Mouse (Mus musculus): ENCODE data around the gene Ces1c. TPM values are rescaled to one million over a fixed set of nuclear protein-coding genes. Genes with fewer than 3 reads are reported as not detected.
A peak's percentile ranks its signal among the peaks of the same experiment; 100 is the strongest.

The Ces1c gene
- 0.23 and 0.34 TPM in 2 replicates for polyA plus RNA-seq (2015; fragmentation: Nextera tagmentation; extraction: Ambion mirVana)

GRCm38 (mm10) chr8:93131233-93131980 is at the start of gene Ces1c:
Gene Ces1c, minus strand, starts transcription at chr8:93131283.
- no peak within 1 kb of the TSS for H3K9ac ChIP-seq
- ATAC-seq (ENCODE audit: insufficient read depth, low FRiP score, low read depth) = no peak
- H3K4me1 ChIP-seq = no peaks in the 10 kb centered on the region
- no peaks in the 10 kb centered on the region for H3K9me3 ChIP-seq
- no peaks in the 10 kb centered on the region for H3K36me3 ChIP-seq
- no peaks in the 10 kb centered on the region for H3K27me3 ChIP-seq (replicated peaks)
- 67% methylated on average over 3 of the region's 3 CpGs for WGBS
- H3K4me3 ChIP-seq (replicated peaks) = no peak within 1 kb of the TSS
- H3K27ac ChIP-seq = no peak within 1 kb of the TSS
- H3K4me2 ChIP-seq = no peak within 1 kb of the TSS

GRCm38 (mm10) chr8:93180581-93181129 is 49.6 kb upstream of the Ces1c start:
- 44% methylated on average over 4 of the region's 4 CpGs for WGBS
- no peaks in the 10 kb centered on the region for H3K36me3 ChIP-seq
- no peak overlapping the region for H3K27ac ChIP-seq
- no peak overlapping the region for H3K4me3 ChIP-seq (replicated peaks)
- H3K9ac ChIP-seq = no peak overlapping the region
- no peak overlapping the region for H3K4me2 ChIP-seq
- no peaks in the 10 kb centered on the region for H3K4me1 ChIP-seq
- ATAC-seq (ENCODE audit: insufficient read depth, low FRiP score, low read depth) = no peak
- no peaks in the 10 kb centered on the region for H3K9me3 ChIP-seq
- no peaks in the 10 kb centered on the region for H3K27me3 ChIP-seq (replicated peaks)

GRCm38 (mm10) chr8:93176593-93176992 is 45.5 kb upstream of the Ces1c start:
- Histone ChIP-seq H3K27me3 (replicated peaks) (no peaks in the 10 kb centered on the region), H3K27ac (no peak overlapping the region), H3K4me1 (no peaks in the 10 kb centered on the region), H3K4me3 (replicated peaks) (no peak overlapping the region), H3K4me2 (no peak overlapping the region), H3K9me3 (no peaks in the 10 kb centered on the region), H3K36me3 (no peaks in the 10 kb centered on the region), H3K9ac (no peak overlapping the region)
- WGBS = 63% methylated on average over 1 of the region's 1 CpGs
- no peak for ATAC-seq (ENCODE audit: insufficient read depth, low FRiP score, low read depth)

DNA sequence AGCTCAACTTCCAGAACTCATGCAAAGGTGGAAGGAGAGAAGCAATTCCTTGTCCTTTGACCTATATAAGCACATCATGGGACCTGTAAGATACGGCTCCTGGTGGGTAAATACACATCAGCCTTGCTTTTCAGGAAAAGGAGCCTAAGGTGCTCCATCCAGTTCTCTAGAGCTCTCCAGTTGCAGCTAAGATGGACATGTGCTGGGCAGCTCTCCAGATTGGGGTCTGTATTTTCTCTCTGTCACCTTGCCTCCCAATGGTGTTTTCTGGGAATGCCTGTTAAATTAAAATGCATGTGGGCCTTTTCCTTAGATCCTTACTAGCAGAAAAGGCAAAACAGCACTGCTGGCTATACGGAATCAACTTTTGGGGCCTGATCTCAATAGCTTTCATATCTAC is 43.5 kb upstream of the Ces1c start:
- Histone ChIP-seq H3K9ac (no peak overlapping the region), H3K27me3 (replicated peaks) (no peaks in the 10 kb centered on the region), H3K9me3 (no peaks in the 10 kb centered on the region), H3K4me2 (no peak overlapping the region), H3K4me3 (replicated peaks) (no peak overlapping the region), H3K27ac (no peak overlapping the region), H3K36me3 (no peaks in the 10 kb centered on the region), H3K4me1 (no peaks in the 10 kb centered on the region)
- 78% methylated on average over 2 of the region's 2 CpGs for WGBS
- no peak for ATAC-seq (ENCODE audit: insufficient read depth, low FRiP score, low read depth)

DNA sequence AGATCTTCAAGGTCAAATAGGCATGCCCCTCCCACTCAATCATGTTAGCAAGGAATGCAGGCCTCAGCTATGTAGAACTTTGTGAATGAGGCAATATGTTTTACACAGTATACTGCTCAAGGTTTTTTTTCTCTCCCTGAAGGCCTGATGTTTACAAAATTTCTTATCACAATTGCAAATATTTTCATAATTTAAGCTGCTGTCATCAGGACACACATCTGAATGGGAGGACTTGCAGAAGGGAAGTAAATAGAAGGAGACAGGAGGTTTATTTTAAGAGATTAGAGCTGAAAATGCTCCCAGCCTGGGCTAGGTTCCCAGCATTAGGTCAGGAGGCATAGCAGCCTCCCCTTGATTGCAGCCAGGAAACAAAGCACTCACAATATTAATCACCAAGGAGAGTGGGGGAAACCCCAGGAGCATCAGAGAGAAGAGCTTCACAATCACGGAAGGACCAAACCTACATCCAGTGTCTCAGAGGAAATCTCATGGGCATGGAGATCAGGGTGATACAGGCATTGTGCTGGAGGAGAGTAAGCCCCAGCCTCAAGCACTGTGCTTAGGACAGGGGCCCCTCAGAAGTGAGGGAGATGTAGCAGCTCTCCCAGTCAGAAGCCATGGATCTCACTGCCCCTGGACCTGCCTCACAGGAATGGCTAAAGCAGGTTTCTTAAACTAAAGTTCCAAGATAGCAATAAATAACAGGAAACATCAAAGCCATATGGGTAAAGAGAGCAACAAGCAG is 40.9 kb upstream of the Ces1c start:
- Histone ChIP-seq H3K9me3 (no peaks in the 10 kb centered on the region), H3K4me2 (no peak overlapping the region), H3K27me3 (replicated peaks) (no peaks in the 10 kb centered on the region), H3K4me3 (replicated peaks) (no peak overlapping the region), H3K9ac (no peak overlapping the region), H3K36me3 (no peaks in the 10 kb centered on the region), H3K27ac (no peak overlapping the region), H3K4me1 (no peaks in the 10 kb centered on the region)
- WGBS = 10% methylated on average over 1 of the region's 1 CpGs
- ATAC-seq (ENCODE audit: insufficient read depth, low FRiP score, low read depth) = peak; percentile 60; the same call in 1 of the 2 replicates

DNA sequence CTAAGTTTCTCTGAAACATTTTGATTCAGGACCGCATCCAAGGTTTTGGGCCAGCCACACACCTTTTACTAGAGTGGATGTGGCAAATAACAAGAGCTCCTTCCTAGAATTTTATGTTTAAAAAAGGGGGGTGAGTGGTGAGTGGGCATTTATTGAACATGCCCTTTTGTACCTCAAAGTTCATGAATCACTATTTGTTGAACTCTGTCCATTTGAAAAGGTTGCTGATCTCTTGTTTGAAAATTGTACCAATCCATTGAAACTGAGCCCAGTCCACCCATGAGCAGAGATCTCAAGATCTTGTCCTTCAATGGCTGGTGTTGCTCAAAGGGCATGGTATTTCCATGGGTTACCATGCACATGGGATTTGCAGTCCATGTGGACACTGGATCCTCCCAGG is 32.3 kb upstream of the Ces1c start:
- no peak overlapping the region for H3K27ac ChIP-seq
- H3K9ac ChIP-seq = no peak overlapping the region
- no peak overlapping the region for H3K4me2 ChIP-seq
- no peaks in the 10 kb centered on the region for H3K9me3 ChIP-seq
- no peaks in the 10 kb centered on the region for H3K36me3 ChIP-seq
- ATAC-seq (ENCODE audit: insufficient read depth, low FRiP score, low read depth) = no peak
- no peaks in the 10 kb centered on the region for H3K27me3 ChIP-seq (replicated peaks)
- WGBS = 82% methylated on average over 1 of the region's 1 CpGs
- H3K4me3 ChIP-seq (replicated peaks) = no peak overlapping the region
- H3K4me1 ChIP-seq = no peaks in the 10 kb centered on the region

DNA sequence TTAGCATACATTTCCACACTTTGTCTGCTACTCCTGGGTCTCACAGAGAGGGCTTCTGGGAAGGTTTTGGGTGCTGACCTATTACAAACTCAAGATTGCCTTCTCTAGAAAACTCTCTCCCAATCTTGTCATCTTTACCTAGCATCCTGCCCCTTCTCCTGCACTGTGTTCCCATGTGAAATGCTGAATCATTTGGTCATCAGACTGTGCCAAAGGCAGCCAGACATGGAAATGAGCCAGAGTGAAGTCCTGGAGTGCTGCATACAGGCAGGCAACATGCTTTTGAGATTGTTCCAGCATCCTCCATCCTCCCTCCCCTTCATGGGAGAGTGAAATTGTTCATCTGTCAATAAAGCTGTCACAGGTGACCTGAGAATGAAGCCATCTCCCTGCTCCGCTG is 20.3 kb upstream of the Ces1c start:
- Histone ChIP-seq H3K4me3 (replicated peaks) (no peak overlapping the region), H3K27me3 (replicated peaks) (no peaks in the 10 kb centered on the region), H3K9ac (no peak overlapping the region), H3K9me3 (no peaks in the 10 kb centered on the region), H3K4me1 (no peaks in the 10 kb centered on the region), H3K4me2 (no peak overlapping the region), H3K36me3 (no peaks in the 10 kb centered on the region), H3K27ac (no peak overlapping the region)
- WGBS = 81% methylated on average over 1 of the region's 1 CpGs
- ATAC-seq (ENCODE audit: insufficient read depth, low FRiP score, low read depth) = no peak

GRCm38 (mm10) chr8:93147331-93147730 is 16.2 kb upstream of the Ces1c start:
- Histone ChIP-seq H3K4me1 (no peaks in the 10 kb centered on the region), H3K4me3 (replicated peaks) (no peak overlapping the region), H3K27ac (no peak overlapping the region), H3K4me2 (no peak overlapping the region), H3K27me3 (replicated peaks) (no peaks in the 10 kb centered on the region), H3K9ac (no peak overlapping the region), H3K36me3 (no peaks in the 10 kb centered on the region), H3K9me3 (no peaks in the 10 kb centered on the region)
- no peak for ATAC-seq (ENCODE audit: insufficient read depth, low FRiP score, low read depth)

DNA sequence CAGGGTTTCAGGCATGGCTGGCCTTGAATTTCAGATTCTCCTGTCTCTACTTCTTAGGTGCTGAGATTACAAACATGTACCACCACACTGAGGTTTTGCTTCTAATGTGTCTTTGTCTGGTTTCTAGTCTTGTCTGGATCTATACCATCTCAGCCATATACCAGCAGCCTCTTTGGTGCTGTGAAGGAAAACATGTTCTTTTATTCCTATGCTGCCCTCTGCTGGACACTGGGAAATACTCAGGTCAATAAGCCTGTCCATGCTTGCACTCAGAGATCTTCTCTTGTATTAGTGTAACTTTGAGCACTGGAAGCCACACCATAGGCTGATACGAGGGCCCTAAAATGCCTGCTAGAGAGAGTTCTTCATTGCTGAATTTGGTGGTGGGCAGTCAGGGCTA is 9.6 kb upstream of the Ces1c start:
- no peak overlapping the region for H3K4me3 ChIP-seq (replicated peaks)
- 42% methylated on average over 1 of the region's 1 CpGs for WGBS
- H3K27me3 ChIP-seq (replicated peaks) = no peaks in the 10 kb centered on the region
- no peak overlapping the region for H3K4me2 ChIP-seq
- no peak overlapping the region for H3K27ac ChIP-seq
- no peak for ATAC-seq (ENCODE audit: insufficient read depth, low FRiP score, low read depth)
- no peaks in the 10 kb centered on the region for H3K4me1 ChIP-seq
- H3K36me3 ChIP-seq = no peaks in the 10 kb centered on the region
- H3K9ac ChIP-seq = no peak overlapping the region
- H3K9me3 ChIP-seq = no peaks in the 10 kb centered on the region

- WGBS = 94% methylated on average over 2 of the region's 2 CpGs
- no peak for ATAC-seq (ENCODE audit: insufficient read depth, low FRiP score, low read depth)
- Histone ChIP-seq H3K4me3 (replicated peaks) (no peak overlapping the region), H3K9me3 (no peaks in the 10 kb centered on the region), H3K36me3 (no peaks in the 10 kb centered on the region), H3K4me2 (no peak overlapping the region), H3K9ac (no peak overlapping the region), H3K27ac (no peak overlapping the region), H3K27me3 (replicated peaks) (no peaks in the 10 kb centered on the region), H3K4me1 (no peaks in the 10 kb centered on the region)
Measured at GRCm38 (mm10) chr8:93132196-93132595, 1.1 kb upstream of the Ces1c start.

DNA sequence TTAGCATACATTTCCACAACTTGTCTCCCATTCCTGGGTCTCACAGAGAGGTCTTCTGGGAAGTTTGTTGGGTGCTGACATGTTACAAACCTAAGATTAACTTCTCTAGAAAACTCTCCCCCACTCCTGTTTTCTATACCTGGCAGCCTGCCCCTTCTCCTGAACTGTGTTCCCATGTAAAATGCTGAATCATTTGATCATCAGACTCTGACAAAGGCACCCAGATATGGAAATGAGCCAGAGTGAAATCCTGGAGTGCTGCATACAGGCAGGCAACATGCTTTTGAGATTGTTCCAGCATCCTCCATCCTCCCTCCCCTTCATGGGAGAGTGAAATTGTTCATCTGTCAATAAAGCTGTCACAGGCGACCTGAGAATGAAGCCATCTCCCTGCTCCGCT is 4.6 kb downstream of the Ces1c start:
- H3K4me2 ChIP-seq = no peak overlapping the region
- H3K36me3 ChIP-seq = no peaks in the 10 kb centered on the region
- no peaks in the 10 kb centered on the region for H3K9me3 ChIP-seq
- no peak overlapping the region for H3K9ac ChIP-seq
- ATAC-seq (ENCODE audit: insufficient read depth, low FRiP score, low read depth) = no peak
- no peaks in the 10 kb centered on the region for H3K27me3 ChIP-seq (replicated peaks)
- H3K4me3 ChIP-seq (replicated peaks) = no peak overlapping the region
- H3K4me1 ChIP-seq = no peaks in the 10 kb centered on the region
- H3K27ac ChIP-seq = no peak overlapping the region
- 78% methylated on average over 2 of the region's 2 CpGs for WGBS

GRCm38 (mm10) chr8:93122005-93122404 is 9.1 kb downstream of the Ces1c start:
- H3K9ac ChIP-seq = no peak overlapping the region
- no peak overlapping the region for H3K4me2 ChIP-seq
- H3K36me3 ChIP-seq = no peaks in the 10 kb centered on the region
- no peak for ATAC-seq (ENCODE audit: insufficient read depth, low FRiP score, low read depth)
- no peak overlapping the region for H3K27ac ChIP-seq
- H3K27me3 ChIP-seq (replicated peaks) = no peaks in the 10 kb centered on the region
- no peaks in the 10 kb centered on the region for H3K4me1 ChIP-seq
- H3K9me3 ChIP-seq = no peaks in the 10 kb centered on the region
- H3K4me3 ChIP-seq (replicated peaks) = no peak overlapping the region
- WGBS = 92% methylated on average over 1 of the region's 1 CpGs

Data from stomach, embryonic 15.5 days (tissue).